Mouse (Mus musculus) cortical plate, adult 2 months (tissue): ENCODE results near the gene Ptger3.

Experiments
- CTCF ChIP-seq: fragments of 200-500 bp; IDR thresholded peaks from 2 replicates; pipeline ENCODE4 v1.5.1; 2011; ENCODE audit warnings: mild to moderate bottlenecking, control low read depth, low read length; ENCODE audit not compliant: insufficient read depth; ENCODE audit errors: extremely low read depth
- POLR2A ChIP-seq: fragments of 200-500 bp; IDR thresholded peaks from 2 replicates; pipeline ENCODE4 v1.6.1; 2011; ENCODE audit warnings: mild to moderate bottlenecking, low read length, control low read depth; ENCODE audit not compliant: insufficient read depth; ENCODE audit errors: extremely low read depth

- TF ChIP-seq POLR2A (no peak), CTCF (no peak)
Observed at GRCm38 (mm10) chr3:157665471-157665870, 98.8 kb downstream of the Ptger3 start.
